Mouse (Mus musculus): ENCODE measurements at regions not wholly inside any gene's neighbourhood (a gene's known extent, or its start where the extent isn't known, plus 50 kb on each side); places are given as distances from the start of the nearest gene placed in this dataset.

GRCm38 (mm10) chr9:87431523-87431922 is 176.2 kb upstream of the Cep162 start:
- Histone ChIP-seq H3K4me1 (no peaks in the 10 kb centered on the region), H3K27me3 (ENCODE audit: low read depth, poor library complexity, severe bottlenecking) (peaks cover 35% of the 10 kb centered on the region), H3K4me3 (no peak overlapping the region), H3K36me3 (no peaks in the 10 kb centered on the region), H3K9me3 (replicated peaks) (no peaks in the 10 kb centered on the region), H3K27ac (no peak overlapping the region)
- no peak for DNase-seq (ENCODE audit: low spot score)
- 77% methylated on average over 7 of the region's 7 CpGs for WGBS

- H3K36me3 ChIP-seq = no peaks in the 10 kb centered on the region
- H3K9me3 ChIP-seq (replicated peaks) = no peaks in the 10 kb centered on the region
- H3K27ac ChIP-seq = no peak overlapping the region
- 55% methylated on average over 4 of the region's 4 CpGs for WGBS
- peaks cover 17% of the 10 kb centered on the region for H3K4me1 ChIP-seq
- DNase-seq (ENCODE audit: low spot score) = no peak
- peaks cover 60% of the 10 kb centered on the region for H3K27me3 ChIP-seq (ENCODE audit: low read depth, poor library complexity, severe bottlenecking)
- H3K4me3 ChIP-seq = no peak overlapping the region
Observed at GRCm38 (mm10) chr9:87425201-87425600, 169.9 kb upstream of the Cep162 start.

GRCm38 (mm10) chr9:87421175-87421574 is 165.8 kb upstream of the Cep162 start:
- peaks cover 17% of the 10 kb centered on the region for H3K4me1 ChIP-seq
- H3K9me3 ChIP-seq (replicated peaks) = no peaks in the 10 kb centered on the region
- no peak for DNase-seq (ENCODE audit: low spot score)
- H3K27ac ChIP-seq = no peak overlapping the region
- WGBS = 67% methylated on average over 8 of the region's 8 CpGs
- no peaks in the 10 kb centered on the region for H3K36me3 ChIP-seq
- no peak overlapping the region for H3K4me3 ChIP-seq
- H3K27me3 ChIP-seq (ENCODE audit: low read depth, poor library complexity, severe bottlenecking) = peaks cover 79% of the 10 kb centered on the region

GRCm38 (mm10) chr9:87419376-87419775 is 164.0 kb upstream of the Cep162 start:
- Histone ChIP-seq H3K27ac (no peak overlapping the region), H3K27me3 (ENCODE audit: low read depth, poor library complexity, severe bottlenecking) (peaks cover 84% of the 10 kb centered on the region), H3K36me3 (no peaks in the 10 kb centered on the region), H3K9me3 (replicated peaks) (no peaks in the 10 kb centered on the region), H3K4me1 (peaks cover 17% of the 10 kb centered on the region), H3K4me3 (no peak overlapping the region)
- peak; percentile 80 for DNase-seq (ENCODE audit: low spot score)
- WGBS = 18% methylated on average over 12 of the region's 12 CpGs

- WGBS = 49% methylated on average over 9 of the region's 9 CpGs
- peaks cover 49% of the 10 kb centered on the region for H3K4me1 ChIP-seq
- H3K36me3 ChIP-seq = no peaks in the 10 kb centered on the region
- no peak overlapping the region for H3K4me3 ChIP-seq
- peak; percentile 31 for DNase-seq (ENCODE audit: low spot score)
- H3K27me3 ChIP-seq (ENCODE audit: low read depth, poor library complexity, severe bottlenecking) = peaks cover 66% of the 10 kb centered on the region
- H3K9me3 ChIP-seq (replicated peaks) = no peaks in the 10 kb centered on the region
- no peak overlapping the region; the same call in 1 of the 2 replicates for H3K27ac ChIP-seq
Observed at GRCm38 (mm10) chr9:87412894-87413293, 157.6 kb upstream of the Cep162 start.

- Histone ChIP-seq H3K4me3 (no peak overlapping the region), H3K27me3 (ENCODE audit: low read depth, poor library complexity, severe bottlenecking) (peaks cover 55% of the 10 kb centered on the region), H3K27ac (peak overlapping the region; percentile 39; the same call in 1 of the 2 replicates), H3K9me3 (replicated peaks) (no peaks in the 10 kb centered on the region), H3K4me1 (peaks cover 64% of the 10 kb centered on the region), H3K36me3 (no peaks in the 10 kb centered on the region)
- 43% methylated on average over 7 of the region's 7 CpGs for WGBS
- DNase-seq (ENCODE audit: low spot score) = peak; percentile 34
Observed at GRCm38 (mm10) chr9:87411044-87411443, 155.7 kb upstream of the Cep162 start.

- H3K4me3 ChIP-seq = no peak overlapping the region
- peaks cover 53% of the 10 kb centered on the region for H3K27me3 ChIP-seq (ENCODE audit: low read depth, poor library complexity, severe bottlenecking)
- H3K9me3 ChIP-seq (replicated peaks) = no peaks in the 10 kb centered on the region
- DNase-seq (ENCODE audit: low spot score) = peak; percentile 27
- H3K36me3 ChIP-seq = no peaks in the 10 kb centered on the region
- 89% methylated on average over 3 of the region's 3 CpGs for WGBS
- peaks cover 64% of the 10 kb centered on the region for H3K4me1 ChIP-seq
- no peak overlapping the region for H3K27ac ChIP-seq
Observed at GRCm38 (mm10) chr9:87409736-87410135, 154.4 kb upstream of the Cep162 start.

GRCm38 (mm10) chr9:87408805-87409204 is 153.5 kb upstream of the Cep162 start:
- WGBS = 59% methylated on average over 8 of the region's 8 CpGs
- H3K36me3 ChIP-seq = no peaks in the 10 kb centered on the region
- H3K27ac ChIP-seq = no peak overlapping the region
- no peak overlapping the region for H3K4me3 ChIP-seq
- DNase-seq (ENCODE audit: low spot score) = no peak
- peaks cover 50% of the 10 kb centered on the region for H3K27me3 ChIP-seq (ENCODE audit: low read depth, poor library complexity, severe bottlenecking)
- H3K9me3 ChIP-seq (replicated peaks) = no peaks in the 10 kb centered on the region
- H3K4me1 ChIP-seq = peaks cover 60% of the 10 kb centered on the region

GRCm38 (mm10) chr9:87406476-87406875 is 151.1 kb upstream of the Cep162 start:
- no peak for DNase-seq (ENCODE audit: low spot score)
- Histone ChIP-seq H3K27ac (no peak overlapping the region), H3K9me3 (replicated peaks) (no peaks in the 10 kb centered on the region), H3K36me3 (no peaks in the 10 kb centered on the region), H3K27me3 (ENCODE audit: low read depth, poor library complexity, severe bottlenecking) (peaks cover 29% of the 10 kb centered on the region), H3K4me3 (no peak overlapping the region), H3K4me1 (peaks cover 49% of the 10 kb centered on the region)
- 59% methylated on average over 12 of the region's 12 CpGs for WGBS

- no peak overlapping the region for H3K4me3 ChIP-seq
- H3K27me3 ChIP-seq (ENCODE audit: low read depth, poor library complexity, severe bottlenecking) = peaks cover 21% of the 10 kb centered on the region
- 88% methylated on average over 7 of the region's 7 CpGs for whole genome bisulfite sequencing
- H3K36me3 ChIP-seq = no peaks in the 10 kb centered on the region
- peaks cover 43% of the 10 kb centered on the region for H3K4me1 ChIP-seq
- H3K27ac ChIP-seq = no peak overlapping the region
- no peak for DNase-seq (ENCODE audit: low spot score)
- H3K9me3 ChIP-seq (replicated peaks) = no peaks in the 10 kb centered on the region
Observed at GRCm38 (mm10) chr9:87405115-87405720, 149.9 kb upstream of the Cep162 start.

- H3K36me3 ChIP-seq = no peaks in the 10 kb centered on the region
- H3K27ac ChIP-seq = peak overlapping the region; percentile 53; the same call in 1 of the 2 replicates
- H3K4me1 ChIP-seq = peaks cover 35% of the 10 kb centered on the region
- H3K9me3 ChIP-seq (replicated peaks) = no peaks in the 10 kb centered on the region
- H3K4me3 ChIP-seq = no peak overlapping the region
- WGBS = 63% methylated on average over 3 of the region's 3 CpGs
- peaks cover 14% of the 10 kb centered on the region for H3K27me3 ChIP-seq (ENCODE audit: low read depth, poor library complexity, severe bottlenecking)
- DNase-seq (ENCODE audit: low spot score) = peak; percentile 20
Observed at GRCm38 (mm10) chr9:87402010-87402409, 146.7 kb upstream of the Cep162 start.

GRCm38 (mm10) chr9:87387516-87387915 is 132.2 kb upstream of the Cep162 start:
- H3K36me3 ChIP-seq = no peaks in the 10 kb centered on the region
- H3K27me3 ChIP-seq (ENCODE audit: low read depth, poor library complexity, severe bottlenecking) = no peaks in the 10 kb centered on the region
- DNase-seq (ENCODE audit: low spot score) = no peak
- 31% methylated on average over 5 of the region's 5 CpGs for WGBS
- no peak overlapping the region for H3K4me3 ChIP-seq
- H3K9me3 ChIP-seq (replicated peaks) = no peaks in the 10 kb centered on the region
- peak overlapping the region; percentile 75 for H3K27ac ChIP-seq
- peaks cover 35% of the 10 kb centered on the region for H3K4me1 ChIP-seq

GRCm38 (mm10) chr9:87383513-87383912 is 128.2 kb upstream of the Cep162 start:
- Histone ChIP-seq H3K9me3 (replicated peaks) (no peaks in the 10 kb centered on the region), H3K4me1 (peaks cover 51% of the 10 kb centered on the region), H3K27ac (peak overlapping the region; percentile 50; the same call in 1 of the 2 replicates), H3K27me3 (ENCODE audit: low read depth, poor library complexity, severe bottlenecking) (peaks cover 22% of the 10 kb centered on the region), H3K36me3 (no peaks in the 10 kb centered on the region), H3K4me3 (no peak overlapping the region)
- DNase-seq (ENCODE audit: low spot score) = no peak
- 90% methylated on average over 3 of the region's 3 CpGs for whole genome bisulfite sequencing

GRCm38 (mm10) chr9:87377921-87378320 is 122.6 kb upstream of the Cep162 start:
- Histone ChIP-seq H3K4me1 (peaks cover 53% of the 10 kb centered on the region), H3K36me3 (no peaks in the 10 kb centered on the region), H3K27me3 (ENCODE audit: low read depth, poor library complexity, severe bottlenecking) (peaks cover 36% of the 10 kb centered on the region), H3K27ac (no peak overlapping the region; the same call in 1 of the 2 replicates), H3K9me3 (replicated peaks) (no peaks in the 10 kb centered on the region), H3K4me3 (no peak overlapping the region)
- DNase-seq (ENCODE audit: low spot score) = no peak
- WGBS = 56% methylated on average over 7 of the region's 7 CpGs
